Mouse (Mus musculus): ENCODE results near the gene RPS10-NUDT3.
A peak's percentile ranks its signal among the peaks of the same experiment; 100 is the strongest.
"Not testable (repeated sequence)": the region's sequence is repeated elsewhere in the genome, so short reads cannot be mapped to it uniquely, and the experiment has no call there.

The RPS10-NUDT3 gene

DNA sequence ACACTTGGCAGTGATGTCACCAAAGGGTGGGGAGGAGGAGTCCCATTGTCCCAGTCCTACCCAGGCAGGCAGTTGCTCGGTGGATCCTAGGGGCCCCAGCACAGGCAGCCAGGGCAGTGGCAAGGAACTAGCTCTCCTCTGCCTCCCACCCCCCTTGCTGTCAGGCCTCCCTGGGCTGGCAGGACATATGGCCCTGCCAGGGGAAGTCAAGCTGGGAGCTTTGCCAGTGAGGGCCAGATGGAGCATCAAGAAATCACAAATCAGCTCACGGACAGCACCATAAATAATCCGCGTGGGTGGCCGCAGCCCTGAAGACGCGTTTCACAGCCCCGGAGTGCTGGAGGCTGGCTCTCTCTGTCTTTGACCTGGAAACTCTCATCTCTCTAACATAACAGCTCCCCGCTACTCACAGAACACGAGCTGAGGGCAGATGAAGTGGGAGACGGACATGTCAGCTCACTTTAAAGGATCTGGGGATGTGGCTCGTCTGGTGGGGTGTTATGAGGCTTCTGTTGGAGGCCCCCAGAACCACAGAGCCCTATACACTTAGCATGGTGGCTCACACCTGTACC is 7.6 kb upstream of the RPS10-NUDT3 start:
- no peak for DNase-seq (ENCODE audit: low read depth, low spot score)

DNA sequence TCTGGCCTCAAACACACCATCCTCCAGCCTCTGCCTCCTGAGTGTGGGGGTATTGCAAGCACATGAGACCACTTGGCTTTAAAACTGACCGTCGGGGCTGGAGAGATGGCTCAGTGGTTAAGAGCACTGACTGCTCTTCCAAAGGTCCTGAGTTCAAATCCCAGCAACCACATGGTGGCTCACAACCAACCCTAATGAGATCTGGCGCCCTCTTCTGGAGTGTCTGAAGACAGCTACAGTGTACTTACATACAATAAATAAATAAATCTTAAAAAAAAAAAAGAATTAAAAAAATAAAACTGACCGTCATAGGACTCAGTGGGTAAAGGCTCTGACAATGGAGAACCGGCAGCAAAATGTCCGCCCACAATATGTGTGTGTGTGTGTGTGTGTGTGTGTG is 4.8 kb upstream of the RPS10-NUDT3 start:
- not testable (repeated sequence) for DNase-seq (ENCODE audit: low read depth, low spot score)

DNA sequence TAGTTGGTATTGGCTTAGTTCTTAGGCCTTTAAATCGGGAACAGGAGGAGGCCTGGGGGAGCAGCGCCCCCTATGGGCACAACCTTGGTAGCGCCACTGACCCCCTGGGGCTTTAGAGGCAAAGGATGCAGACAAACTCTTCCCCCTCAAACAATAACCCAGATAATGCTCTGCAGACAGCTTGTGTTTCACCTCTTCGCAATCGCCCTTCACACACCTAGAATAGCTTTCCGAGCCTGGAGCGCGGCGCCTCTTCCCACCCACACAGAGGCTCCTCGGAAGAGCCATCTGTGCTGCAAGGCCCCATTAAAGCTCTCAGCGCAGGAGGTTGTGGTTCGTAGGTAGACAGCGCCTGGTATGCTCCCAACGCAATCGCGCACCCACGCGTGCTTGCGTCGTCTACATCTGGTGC is 3.9 kb upstream of the RPS10-NUDT3 start:
- peak; percentile 44 for DNase-seq (ENCODE audit: low read depth, low spot score)

DNA sequence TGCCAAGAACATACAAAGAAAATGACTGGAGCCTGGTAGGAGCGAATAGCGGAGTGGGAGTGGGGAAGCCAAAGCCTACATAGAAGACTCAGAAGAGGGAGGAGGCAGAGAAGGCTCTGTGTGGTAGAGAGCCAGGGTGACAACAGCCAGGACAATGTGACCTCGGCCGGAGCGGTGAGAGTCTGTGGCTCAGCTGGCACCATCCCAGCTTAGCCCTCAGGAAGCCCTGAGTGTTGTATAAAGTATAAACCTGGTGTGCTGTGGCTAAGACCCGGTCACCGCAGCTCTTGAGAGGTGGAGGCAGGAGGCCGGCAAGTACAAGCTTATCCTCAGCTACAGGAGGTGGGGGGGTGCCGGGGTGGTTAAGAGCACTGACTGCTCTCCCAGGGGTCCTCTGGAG is 2.3 kb upstream of the RPS10-NUDT3 start:
- DNase-seq (ENCODE audit: low read depth, low spot score): no peak

DNA sequence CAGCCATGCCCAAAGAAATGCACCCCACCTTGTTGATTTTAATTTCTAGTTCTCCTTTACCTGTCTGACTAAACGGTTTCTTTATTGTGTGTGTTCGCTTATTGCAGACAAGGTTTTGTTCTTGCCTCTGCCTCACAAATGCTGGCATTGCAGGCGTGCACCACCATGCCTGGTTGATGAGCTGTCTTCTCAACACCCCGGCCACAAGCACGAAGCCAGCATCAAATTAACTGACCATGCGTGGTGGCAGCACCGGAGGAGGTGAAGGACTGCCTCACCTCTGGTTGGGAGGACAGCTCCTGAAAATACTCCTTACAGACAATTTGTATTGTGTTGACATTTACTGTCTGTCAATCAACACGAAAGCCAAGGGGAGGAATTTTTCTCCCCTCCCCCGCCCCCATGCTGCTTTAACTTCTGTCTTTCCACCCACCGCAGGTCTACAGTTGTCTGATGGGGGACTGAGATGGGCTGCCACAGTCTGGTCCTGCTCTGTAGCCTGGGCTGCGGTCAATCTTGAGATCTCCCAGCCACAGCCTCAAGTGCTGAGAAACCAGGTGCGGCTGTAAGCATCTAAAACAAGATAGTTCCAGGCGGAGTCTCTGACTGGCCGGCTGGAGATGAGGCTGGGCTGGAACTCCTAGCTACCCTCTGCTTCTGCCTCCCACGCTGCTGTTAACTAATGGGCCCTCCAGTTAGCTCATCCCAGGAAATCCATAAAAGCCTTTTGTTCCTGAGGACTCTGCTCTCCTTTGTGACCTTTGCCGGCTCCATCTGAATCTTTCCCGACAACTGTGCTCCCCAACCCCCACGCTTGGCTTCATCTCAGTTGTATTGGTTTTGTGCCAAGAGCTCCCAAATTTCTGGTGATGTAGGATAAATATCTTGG is 1.4 kb upstream of the RPS10-NUDT3 start, which contains the start of gene Rps10:
Rps10 (minus strand) TSS at position 538 of the 889 bp plus-strand sequence.
- DNase-seq (ENCODE audit: low read depth, low spot score): no peak

DNA sequence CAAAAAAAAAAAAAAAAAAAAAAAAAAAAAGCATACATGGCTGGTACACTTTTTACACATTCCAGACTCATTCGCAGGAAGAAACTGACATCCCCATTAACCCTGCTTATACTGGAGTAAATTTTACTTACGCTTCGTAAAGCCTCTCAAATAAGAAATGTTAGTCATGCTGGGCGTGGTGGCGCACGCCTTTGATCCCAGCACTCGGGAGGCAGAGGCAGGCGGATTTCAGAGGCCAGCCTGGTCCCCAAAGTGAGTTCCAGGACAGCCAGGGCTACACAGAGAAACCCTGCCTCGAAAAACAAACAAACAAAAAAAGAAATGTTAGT is 517 bp upstream of the RPS10-NUDT3 start:
- not testable (repeated sequence) for DNase-seq (ENCODE audit: low read depth, low spot score)

DNA sequence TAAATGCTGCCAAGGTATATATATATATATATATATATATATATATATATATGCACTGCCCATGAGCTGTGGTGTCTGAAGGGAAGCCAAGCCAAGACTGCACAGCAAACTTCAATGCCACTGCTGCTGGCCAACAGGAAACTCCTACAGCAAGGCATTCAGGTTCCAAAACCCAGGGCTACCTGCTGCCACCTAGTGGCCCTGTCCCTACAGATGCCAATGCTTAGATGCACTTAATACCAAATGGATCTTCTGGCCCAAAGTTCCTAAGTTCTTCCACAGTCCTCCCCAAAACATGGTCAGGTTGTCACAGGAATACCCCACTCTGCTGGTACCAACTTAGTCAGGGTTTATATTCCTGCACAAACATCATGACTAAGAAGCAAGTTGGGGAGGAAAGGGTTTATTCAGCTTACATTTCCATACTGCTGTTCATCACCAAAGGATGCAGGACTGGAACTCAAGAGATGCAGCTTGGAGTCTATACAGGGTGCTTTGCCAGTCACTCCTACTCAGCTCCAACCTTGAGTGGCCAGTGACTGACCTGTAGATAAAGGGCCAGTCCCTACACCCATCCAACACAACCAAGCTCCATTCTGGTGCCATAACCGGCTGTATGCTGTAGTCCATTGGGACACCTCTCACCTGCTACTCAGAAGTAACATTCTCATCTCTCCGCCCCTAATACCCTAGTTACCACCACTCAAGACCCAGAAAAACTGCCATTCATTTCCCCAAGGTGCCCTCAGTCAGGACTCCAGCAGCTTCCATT is 5.6 kb downstream of the RPS10-NUDT3 start:
- peak; percentile 77 for DNase-seq (ENCODE audit: low read depth, low spot score)

DNA sequence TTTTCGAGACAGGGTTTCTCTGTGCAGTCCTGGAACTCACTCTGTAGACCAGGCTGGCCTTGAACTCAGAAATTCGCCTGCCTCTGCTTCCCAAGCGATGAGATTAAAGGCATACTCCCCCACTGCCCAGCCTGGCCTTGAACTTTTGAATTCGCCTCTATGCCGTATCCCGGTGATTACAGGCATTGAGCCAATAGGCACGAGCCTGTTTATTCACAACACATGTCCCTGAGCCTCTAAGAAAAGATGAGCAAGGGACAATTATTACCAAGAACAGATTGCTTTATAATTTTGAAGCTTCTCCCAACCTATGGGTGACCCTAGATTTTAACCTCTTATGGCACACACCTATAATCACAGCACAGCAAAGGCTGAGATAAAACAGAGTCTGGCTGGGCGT is 6.6 kb downstream of the RPS10-NUDT3 start:
- DNase-seq (ENCODE audit: low read depth, low spot score): no peak

DNA sequence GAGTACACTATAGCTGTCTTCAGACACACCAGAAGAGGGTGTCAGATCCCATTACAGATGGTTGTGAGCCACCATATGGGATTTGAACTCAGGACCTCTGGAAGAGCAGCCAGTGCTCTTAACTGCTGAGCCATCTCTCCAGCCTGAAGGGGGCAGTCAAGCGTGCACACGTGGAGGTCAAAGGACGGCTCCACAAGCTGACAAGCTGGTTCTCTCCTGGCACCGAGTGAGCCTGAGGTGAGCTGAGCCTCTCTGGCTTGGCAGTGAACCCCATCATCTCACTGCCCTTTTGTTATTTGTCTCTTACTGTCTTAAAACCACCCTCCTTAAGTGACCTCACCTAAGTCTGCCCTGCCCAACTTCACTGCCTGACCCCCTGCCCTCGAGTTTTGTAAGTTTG is 7.6 kb downstream of the RPS10-NUDT3 start:
- peak; percentile 31 for DNase-seq (ENCODE audit: low read depth, low spot score)

DNA sequence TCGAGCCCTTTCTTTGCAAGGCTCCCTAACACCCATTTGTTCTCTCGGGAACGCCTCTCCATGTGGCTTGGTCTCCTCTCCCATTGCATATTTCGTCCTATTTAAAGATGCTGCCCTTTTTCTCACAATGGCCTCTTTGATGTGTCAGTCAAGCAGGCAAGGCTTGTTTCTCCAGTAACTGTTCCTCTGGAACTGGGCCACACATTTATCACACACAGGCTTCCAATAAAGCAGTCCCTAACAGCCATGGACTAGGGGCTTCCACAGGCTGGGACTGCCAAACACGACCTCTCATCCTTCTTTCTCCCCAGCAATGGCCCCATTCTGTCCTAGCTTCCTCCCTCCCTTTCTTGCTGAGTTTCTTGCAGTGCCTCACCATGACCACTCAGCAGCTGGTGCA is 8.3 kb downstream of the RPS10-NUDT3 start:
- no peak for DNase-seq (ENCODE audit: low read depth, low spot score)

DNA sequence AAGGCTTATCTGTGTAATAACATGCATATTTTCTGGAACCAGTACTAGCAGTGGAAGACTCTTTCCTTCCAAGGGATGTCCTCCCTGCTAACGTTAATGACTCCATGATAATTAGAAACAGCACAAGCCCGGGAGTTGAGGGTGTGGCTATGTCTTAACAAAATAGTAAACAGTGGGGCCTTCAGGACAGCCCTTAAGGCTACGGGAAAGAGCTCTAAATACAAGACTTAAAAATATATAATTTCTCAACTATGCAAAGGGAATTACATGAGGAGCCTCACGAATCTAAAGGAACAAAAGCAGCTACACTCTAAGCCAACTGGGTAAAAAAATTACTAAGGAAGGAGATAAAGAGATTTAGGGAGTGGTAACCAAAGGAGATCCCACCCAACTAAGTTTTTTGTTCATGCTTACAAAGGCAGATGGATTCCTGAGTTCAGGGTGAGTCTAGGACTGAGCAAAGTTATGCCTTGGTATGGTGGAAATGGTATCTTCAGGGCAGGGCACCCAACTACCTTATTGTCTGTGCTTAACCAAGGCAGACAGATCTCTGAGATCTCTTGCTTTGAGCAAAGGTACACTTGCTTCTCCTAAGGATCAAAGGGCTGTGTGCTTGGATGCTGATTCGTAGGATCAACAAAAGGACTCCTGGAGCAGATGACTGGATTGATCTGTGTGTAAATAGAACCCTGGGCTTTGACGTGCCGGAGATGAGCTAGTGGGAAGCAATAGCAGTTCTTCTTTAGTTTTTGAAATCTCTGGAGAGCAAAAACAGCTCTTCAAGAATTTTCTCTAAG is 9.4 kb downstream of the RPS10-NUDT3 start:
- no peak for DNase-seq (ENCODE audit: low read depth, low spot score)

DNA sequence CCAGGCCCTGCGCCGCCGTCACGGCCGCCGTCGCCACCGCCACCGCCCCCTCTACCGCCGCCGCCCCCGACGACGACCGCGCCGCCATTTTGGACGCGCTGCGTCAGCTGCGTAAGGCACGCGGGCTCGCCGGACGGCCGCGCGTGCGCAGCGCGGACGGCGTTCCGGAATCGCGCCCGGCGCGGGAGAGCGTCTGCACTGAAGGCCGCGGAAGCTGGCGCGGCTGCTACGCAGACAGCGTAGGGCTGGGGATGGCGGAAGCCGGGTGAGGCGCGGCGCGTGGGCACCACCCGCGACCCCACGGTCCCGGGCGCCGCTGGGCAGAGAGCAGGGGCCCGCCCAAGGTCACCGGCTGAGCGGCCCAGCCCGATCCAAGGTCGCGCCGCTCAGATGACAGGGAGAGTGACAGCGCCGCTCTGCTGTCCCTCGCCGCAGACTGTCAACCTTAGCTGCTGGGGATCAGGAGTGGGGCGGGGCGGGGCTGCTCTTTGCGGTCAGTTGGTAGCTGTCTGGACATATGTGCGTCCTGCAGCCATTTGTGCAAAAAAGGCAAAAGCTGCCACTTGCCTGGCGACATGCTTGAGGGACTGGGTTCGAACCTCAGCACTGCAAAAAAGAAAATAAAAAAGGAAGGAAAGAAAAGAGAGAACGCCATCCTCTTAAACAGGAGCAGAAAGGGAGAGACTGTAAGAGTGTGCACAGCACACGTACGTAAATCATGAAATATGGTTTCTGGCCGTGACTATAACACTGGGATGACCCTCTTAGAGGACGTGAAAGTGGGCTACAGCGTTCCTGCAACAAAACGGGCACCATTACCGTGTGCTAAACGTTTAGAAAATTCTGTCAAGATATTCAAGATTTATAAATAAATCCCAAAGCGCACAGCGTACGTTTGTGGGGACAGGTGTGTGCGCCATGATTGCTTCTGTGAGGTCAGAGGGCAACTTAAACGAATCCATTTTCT is 11.4 kb downstream of the RPS10-NUDT3 start, which contains the start of gene Nudt3:
Nudt3 (minus strand) TSS at position 136 of the 967 bp plus-strand sequence.
- peak; percentile 96 for DNase-seq (ENCODE audit: low read depth, low spot score)

DNA sequence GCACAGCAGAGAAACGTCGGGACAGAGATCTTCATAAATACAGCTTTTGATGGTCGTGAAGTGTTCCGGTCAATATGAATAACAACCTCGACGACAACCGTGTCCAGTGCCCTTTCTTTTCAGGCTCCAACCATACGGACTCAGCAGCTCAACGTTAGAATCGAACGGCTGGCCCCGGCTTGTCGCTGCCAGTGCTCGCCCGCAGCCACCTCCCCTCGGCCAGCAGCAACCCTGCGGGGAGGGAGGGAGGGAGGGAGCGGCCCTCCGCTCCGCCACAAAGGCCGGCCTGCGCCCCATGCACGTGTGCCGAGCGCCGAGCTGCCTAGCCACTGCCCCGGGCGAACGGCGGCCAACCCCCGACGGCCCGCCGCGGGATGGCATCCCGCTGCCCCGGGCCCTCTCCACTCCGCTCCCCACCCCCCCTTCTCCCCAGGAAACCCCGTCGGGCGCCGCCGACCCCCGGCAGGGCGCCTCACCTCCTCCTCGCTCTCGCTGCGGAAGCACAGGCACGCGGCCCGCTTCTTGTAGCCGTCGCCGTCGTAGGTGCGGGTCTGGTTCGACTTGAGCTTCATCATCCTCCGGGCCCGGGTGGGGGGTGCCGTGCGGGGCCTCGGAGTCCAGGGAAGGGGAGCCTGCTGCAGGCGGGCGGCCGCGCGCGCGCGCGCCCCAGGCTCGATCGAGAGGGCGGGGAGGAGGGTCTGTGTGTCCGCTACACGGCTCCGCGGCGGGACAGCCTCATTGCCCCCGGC is 12.2 kb downstream of the RPS10-NUDT3 start:
- DNase-seq (ENCODE audit: low read depth, low spot score): no peak

DNA sequence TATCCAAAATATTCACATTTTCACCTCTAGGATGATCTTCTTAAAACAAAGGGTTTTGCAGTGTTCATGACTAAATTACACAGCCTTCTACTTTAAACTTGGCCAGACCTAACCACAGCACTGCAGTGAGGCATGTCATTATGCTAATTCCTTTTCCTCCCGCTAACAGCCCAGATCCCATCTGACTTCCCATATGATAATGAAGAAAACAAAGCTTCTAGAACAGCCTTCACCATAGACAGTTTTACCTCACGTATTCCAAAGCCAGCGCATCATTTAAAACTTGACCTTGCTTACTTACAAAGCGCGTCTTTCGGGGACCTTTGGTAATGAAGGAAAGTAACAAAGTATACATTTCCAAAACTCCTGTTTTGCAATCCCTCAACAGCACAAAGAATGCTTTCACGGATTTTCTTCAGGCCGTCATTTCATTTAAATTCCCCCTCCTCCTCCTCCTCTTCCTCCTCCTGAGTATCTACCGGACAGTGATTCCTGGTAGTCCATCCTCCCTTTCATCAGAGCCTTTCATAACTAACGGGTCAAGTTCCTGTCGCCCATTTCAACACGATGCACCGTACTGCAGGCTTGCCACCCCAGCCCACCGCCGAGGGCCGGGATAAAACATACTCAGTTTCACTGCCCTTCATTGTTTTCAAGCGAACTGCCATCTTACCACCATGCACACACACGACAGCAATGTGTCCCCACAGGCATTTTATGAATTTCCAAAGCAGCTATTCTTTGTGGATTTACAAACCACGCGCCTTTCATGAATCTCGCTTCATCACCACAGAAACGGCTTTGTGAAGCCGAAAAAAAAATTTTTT is 13.1 kb downstream of the RPS10-NUDT3 start:
- DNase-seq (ENCODE audit: low read depth, low spot score): no peak

DNA sequence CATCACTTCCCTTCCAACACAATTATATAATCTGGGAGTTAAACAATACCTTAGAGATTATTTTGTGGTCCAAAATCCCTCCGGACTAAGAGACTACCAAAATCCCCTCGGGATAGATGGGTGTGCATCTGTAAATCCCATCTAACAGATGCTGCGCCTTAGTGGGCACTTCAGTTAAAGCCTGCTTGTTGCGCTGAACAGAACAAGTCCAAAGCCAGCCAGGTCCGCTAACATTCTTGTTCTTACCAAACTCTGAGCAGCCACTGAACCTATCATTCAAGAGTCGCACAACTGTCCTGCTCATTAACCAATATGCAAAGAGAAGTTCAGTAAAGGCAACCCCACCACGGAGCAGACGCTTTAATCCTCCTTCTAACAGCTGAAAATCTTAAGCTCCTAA is 13.9 kb downstream of the RPS10-NUDT3 start:
- DNase-seq (ENCODE audit: low read depth, low spot score): no peak

DNA sequence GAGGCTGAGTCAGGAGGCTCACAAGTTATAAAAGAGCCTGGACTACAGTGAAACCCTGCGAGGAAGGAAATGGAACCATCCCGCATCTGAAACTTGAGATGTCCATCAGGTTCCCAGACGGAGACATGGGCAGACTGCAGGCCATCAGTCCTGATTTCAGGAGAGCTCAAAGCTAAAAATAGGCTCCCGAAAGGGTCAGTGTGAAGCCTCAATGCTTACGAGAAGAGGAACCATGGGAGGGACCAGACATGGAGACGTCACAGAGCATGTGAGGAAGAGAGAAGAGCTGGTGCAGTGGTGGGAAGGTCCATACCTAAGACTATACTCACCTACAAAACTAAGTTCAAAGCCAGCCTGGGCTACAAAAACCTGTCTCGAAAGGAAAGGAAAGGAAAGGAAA is 19.6 kb downstream of the RPS10-NUDT3 start:
- DNase-seq (ENCODE audit: low read depth, low spot score): no peak

DNA sequence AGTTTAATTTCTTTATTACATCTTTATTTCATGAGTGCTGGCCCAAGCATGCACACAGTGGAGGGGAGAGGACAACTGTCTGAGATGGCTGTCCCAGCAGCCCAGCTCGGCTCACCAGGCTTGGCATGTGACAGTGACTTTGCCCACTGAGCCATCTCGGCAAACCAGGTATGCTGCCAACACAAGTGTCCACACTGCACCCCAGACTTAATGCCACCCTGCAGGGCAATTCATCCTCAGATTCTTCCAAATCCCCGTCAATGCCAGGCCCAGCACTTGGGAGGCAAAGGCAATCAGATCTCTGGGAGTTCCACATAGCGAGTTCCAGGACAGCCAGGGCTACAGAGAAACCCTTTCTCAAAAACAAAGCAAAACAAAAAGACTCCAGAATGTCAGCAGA is 22.0 kb downstream of the RPS10-NUDT3 start:
- no peak for DNase-seq (ENCODE audit: low read depth, low spot score)

DNA sequence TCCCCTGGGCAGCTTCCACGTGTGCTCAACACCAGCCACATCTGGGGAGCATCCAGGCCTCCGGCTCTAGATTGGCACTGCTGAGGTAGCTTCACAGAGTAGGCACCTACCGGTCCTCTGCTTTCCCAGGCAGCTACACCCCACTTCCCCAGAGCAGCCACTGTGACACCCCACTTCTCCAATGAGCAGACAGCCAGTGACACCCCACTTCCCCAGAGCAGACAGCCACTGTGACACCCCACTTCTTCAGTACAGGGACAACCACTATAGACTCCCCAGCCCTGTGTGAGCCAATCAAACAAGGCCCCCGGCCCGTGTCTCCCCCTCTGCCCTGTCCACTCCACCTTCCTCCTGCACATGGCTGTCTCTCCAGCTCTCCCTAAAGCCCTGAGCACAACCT is 23.0 kb downstream of the RPS10-NUDT3 start:
- DNase-seq (ENCODE audit: low read depth, low spot score): no peak

DNA sequence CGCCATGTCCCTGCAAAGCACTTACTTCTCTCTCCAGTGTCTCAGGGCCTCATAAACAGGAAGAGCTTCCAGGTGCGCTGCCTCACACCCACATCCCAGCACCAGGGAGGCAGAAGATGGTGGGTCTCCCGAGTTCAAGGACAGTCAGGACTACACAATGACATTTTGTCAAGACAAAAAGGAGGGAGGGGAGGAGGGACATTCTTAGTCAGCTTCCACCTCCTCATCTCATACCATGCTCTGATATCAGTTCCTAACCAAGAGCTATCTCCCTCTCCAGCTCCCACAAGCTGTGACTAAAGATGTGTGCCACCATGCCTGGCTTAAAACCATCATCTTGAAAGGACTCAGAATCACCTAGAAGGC is 23.5 kb downstream of the RPS10-NUDT3 start:
- DNase-seq (ENCODE audit: low read depth, low spot score): no peak
